Mouse (Mus musculus) spleen, adult 2 months (tissue): ENCODE results near the gene Zfp292.

Source experiments
- CTCF ChIP-seq: fragments of 200-500 bp; IDR thresholded peaks from 2 replicates; pipeline ENCODE4 v1.5.1; 2011; ENCODE audit warnings: mild to moderate bottlenecking, inconsistent platforms; ENCODE audit not compliant: insufficient read depth, insufficient read length, insufficient replicate concordance; ENCODE audit errors: extremely low read depth
- POLR2A ChIP-seq: fragments of 200-500 bp; IDR thresholded peaks from 2 replicates; pipeline ENCODE4 v1.6.1; 2011; ENCODE audit warnings: low read depth, low read length, inconsistent platforms

DNA sequence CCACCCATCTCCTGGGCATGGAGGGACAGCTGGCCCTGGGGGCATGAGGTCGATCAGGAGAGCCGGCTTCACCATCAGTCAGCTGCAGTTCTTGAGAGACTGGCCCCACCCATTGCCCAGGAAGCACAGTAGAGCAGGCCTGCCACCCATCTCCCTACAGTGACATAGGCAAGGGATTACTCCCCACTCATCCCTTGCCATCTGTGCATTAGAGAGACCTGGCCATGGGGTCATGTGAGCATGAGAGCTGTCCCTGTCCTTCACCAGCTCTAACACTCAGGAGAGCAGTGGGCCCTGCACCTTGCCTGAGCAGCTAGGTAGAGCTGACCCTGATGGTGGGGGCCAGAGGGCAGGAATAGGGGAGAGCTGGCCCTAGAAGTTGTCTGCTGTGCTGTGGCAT, 97.1 kb downstream of the Zfp292 start:
- TF ChIP-seq CTCF = no peak
- no peak for TF ChIP-seq POLR2A
